ENCODE assay signal across 11 mouse cellular contexts in the genomic region with DNA sequence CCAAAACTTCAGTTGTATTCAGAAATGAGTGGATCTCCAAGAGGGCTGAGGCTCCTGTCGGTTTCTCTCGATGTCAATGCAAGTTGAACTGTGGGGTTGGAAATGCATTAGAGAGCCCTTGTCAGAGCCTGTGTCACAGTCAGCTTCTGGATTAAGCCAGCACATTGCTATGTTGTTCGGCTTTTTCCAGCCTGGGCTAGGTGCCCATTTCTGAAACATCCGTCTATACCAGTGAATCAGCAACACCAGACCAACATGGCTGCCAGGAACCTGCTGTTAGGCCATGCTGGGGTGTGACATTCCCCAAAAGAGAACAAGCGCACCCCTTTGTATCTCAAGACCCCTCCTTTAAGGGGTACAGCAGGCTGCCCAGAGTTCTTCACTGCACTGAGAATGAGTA.
DNase-seq lines count a peak whose midpoint lies in the region.
"Had no signal": no experiment of that assay in that cellular context is flagged by ENCODE, and none has a peak within 500 bp of the region (broad histone marks: within the 10 kb centered on the region; RNA-seq: fewer than 3 reads in every experiment).

No protein-coding gene starts in this region.

- peak; percentile 12 for DNase-seq in adrenal gland, postnatal 10 days
- DNase-seq in adrenal gland, postnatal 25 days = no peak
- DNase-seq in layer of hippocampus, adult 9-11 months = peak; percentile 22
- DNase-seq in layer of hippocampus, adult 9-10 months (ENCODE audit: low spot score) = no peak
- DNase-seq in adipocyte (ENCODE audit: low spot score) = peak; percentile 63
- DNase-seq in cerebellum, postnatal 25 days = peak; percentile 62 to 74
- DNase-seq in heart, adult 18-20 months = no peak
- no peak for DNase-seq in heart, adult 8-10 months (ENCODE audit: low spot score)
- DNase-seq: kidney, postnatal 25 days; liver; lung, embryonic 14.5 days had no signal

Comparison
In these comparisons a context has a peak if more than half of its experiments do, and no peak if none do; other contexts are left out.
1. DNase-seq: peak in adrenal gland, postnatal 10 days (single experiment), layer of hippocampus, adult 9-11 months (single experiment), adipocyte (single experiment) and cerebellum, postnatal 25 days (2 of 2); none in adrenal gland, postnatal 25 days (single experiment), layer of hippocampus, adult 9-10 months (single experiment), heart, adult 18-20 months (0 of 2) and heart, adult 8-10 months (single experiment).